Mouse (Mus musculus): ENCODE data around the gene Atoh8. TPM values are rescaled to one million over a fixed set of nuclear protein-coding genes. Genes with fewer than 3 reads are reported as not detected.

The Atoh8 gene
- total RNA-seq (2021) = 1 to 10 TPM; 1.4 to 1.8 TPM

DNA sequence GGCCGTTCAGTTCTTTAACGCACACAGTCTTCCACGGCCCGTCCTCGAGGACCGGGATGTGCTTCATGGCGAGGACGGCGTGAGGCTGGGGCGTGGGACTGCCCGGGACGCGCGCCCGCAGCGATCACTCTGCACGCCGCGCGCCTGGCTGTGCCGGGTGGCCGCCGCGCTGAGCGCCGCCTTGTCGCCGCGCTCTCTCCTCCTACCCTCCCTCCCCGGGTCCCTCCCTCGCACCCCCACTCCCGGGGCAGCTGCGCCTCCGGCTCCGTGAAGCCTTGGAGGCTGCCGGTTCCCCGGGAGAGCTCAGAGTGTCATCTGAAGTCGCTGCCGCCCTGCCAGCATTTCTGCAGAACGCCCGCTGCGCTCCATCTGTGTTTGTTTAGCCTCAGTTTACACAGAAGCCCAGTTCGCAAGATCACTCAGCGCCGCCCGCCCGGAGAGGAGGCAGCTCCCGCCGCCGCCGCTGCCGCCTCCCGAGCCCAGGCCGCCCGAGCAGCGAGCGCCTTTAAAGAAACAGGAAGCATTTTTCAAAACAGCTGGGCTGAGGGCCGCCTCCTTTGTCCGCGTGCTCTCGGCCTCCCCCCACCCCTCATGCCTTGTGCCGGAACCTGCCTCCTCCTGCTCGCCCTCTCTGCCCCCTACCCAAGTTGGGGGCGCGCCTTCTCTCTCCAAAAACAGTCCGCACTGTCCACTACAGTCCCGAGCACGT lies at the start of gene Atoh8:
Gene Atoh8 (minus strand): TSS at position 480 of the 709 bp plus-strand sequence.
- intact Hi-C loops (cut with DNase I) = no loop called here
- peak; percentile 43 to 48 for DNase-seq (ENCODE audit: low spot score in 2 of 2)

DNA sequence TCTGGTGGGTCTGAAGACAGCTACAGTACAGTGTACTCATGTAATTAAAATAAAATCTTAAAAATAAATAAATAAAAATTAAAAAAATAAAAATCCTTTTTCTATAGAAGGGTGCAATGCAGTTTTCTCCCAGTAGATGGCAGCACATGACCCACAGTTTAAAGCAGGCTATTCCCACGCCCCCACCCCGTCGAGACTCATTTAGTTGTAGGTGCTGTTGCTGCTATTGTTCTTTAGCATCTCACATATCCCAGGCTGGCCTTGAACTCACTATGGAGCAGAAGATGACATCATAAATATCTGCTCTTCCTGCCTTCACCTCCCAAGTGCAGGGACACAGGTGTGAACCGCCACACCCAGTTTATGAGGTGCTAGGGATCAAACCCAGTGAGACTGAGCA lies 48.5 kb upstream of the Atoh8 start:
- peak in 1 of 2 experiments; percentile 19 for DNase-seq (ENCODE audit: low spot score in 2 of 2)
- intact Hi-C loops (cut with DNase I) = no loop called here

DNA sequence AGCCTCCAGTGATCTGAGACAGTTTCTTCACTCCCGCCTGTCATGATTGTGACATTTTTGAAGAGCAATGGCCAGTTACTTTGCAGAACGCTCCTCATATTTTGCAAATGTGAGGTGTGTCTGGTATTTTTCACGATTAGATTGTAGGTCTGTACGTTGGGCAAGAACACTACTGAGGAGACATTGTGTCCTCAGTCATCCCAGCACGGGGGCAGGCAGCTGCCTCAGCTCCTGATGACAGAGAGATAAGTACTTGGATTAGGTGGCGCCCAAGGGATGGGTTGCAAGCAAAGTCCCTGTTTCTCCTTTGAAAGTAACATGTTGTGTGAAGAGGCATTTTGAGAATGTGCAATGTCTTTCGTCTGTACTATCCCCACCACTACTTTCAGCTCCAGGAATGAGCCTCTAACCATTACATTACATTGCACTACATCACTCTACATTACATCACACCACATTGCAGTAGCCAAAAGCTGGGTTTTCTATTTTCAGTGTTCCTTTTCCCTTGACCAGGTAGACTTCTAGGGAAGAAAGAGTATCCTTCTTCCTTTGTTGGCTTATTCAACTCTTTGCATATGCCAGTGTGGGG lies 45.1 kb upstream of the Atoh8 start:
- no peak for DNase-seq (ENCODE audit: low spot score in 2 of 2)
- intact Hi-C loops (cut with DNase I) = no loop called here

DNA sequence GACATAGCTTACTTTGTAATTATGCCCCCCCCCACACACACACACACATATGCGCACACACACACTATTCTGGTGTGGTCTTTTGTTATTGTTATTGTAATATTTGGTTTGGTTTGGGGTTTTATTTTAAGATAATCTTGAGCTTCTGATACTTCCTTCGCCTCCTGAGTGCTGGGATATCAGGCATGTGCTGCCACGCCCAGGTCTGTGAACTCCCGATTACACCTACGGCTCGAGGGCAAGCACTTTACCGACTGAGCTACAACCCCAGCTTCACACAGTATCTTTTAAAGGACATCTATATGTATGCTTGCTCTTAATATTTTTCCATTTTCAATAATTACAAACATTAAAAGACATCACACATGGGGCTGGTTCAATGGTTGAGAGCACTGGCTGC lies 44.1 kb upstream of the Atoh8 start:
- DNase-seq (ENCODE audit: low spot score in 2 of 2) = no peak
- intact Hi-C loops (cut with DNase I) = no loop called here

DNA sequence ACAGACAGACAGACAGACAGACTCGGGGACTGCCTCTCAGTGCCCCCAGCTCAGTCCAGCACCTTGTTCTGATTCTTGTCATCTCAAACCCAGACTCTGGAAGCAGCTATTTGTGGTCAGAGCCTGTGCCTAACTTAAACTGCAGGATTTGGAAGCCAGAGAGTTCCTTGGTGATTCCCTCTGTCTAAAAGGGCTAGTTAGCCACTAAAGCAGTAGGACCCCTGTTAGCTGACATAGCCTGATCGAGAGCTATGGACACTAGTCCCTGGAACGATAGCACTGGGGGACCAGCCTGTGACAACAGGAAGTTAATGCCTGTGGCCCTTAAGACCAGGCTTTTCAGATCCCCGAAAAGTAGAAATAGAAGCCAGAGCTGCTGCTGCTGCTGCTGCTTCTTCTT lies 43.5 kb upstream of the Atoh8 start:
- no peak for DNase-seq (ENCODE audit: low spot score in 2 of 2)
- intact Hi-C loops (cut with DNase I) = no loop called here

DNA sequence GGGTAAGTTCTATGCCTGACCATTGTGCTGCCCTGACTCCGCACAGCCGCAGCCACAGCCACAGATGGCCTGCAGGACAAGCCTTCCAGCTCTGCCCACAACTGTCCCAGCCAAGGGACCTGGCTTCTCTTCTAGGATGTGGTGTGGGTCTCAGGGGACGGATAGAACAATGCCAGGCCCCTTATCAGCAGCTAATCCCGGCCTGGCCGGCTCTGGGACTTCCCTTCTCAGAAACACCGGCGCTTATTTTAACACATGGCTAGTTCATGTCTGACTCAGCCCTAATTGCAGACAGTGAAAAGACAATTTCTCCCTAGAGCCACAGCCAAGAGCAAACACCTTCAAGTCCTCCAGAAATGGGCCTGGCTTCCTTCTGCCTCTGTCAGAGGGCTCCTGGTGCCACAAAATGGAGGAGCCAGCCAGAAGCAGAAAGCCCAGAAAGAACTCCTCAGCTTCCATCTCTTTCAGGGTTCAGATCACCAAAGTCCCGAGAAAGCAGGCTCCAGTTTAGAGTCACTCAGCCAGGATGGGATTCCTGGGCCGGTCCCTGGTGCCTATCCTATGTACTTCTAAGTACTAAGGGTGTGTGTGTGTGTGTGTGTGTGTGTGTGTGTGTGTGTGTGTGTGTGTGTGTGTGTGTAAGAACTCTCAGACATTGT lies 42.3 kb upstream of the Atoh8 start:
- intact Hi-C loops (cut with DNase I) = no loop called here
- no peak for DNase-seq (ENCODE audit: low spot score in 2 of 2)

DNA sequence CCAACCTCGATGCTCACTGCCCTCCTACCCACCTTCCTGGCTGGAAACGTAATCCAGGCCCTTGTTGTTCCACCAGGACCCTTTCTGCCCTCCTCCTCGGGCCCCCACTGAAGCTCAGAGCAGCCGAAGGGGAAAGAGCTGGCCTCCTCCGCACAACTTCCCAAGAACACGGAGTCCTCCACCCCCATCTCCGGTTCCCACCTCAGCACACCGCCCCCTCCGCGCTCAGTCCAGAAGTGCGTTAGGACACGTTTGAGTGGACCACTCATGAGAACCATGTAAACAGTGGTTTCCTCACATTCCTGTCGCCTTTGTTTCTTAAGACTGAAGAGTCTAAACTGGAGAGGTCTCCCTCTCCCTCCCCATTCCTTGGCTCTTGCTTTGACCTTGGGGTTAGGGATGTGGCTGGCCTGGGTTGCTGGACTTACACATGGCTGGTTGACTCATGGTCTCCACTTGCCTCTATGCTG lies 41.6 kb upstream of the Atoh8 start:
- no peak for DNase-seq (ENCODE audit: low spot score in 2 of 2)
- intact Hi-C loops (cut with DNase I) = no loop called here

DNA sequence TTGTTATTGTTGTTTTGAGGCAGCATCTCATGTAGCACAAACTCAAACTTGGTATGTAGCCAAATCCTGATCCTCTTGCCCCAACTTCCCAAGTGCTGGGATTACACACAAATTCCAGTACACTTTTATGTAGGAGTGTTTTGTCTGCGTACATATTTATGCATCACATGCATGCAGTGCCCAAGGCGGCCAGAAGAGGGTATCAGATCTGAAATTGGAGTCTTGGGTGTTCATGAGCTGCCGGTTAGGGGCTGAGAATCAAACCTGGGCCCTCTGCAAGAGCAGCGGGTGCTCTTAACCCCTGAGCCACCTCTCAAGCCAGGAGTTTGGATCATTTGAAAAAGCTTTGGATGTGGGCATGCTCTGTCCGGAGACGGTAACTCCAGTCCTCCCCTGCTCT lies 40.8 kb upstream of the Atoh8 start:
- no peak for DNase-seq (ENCODE audit: low spot score in 2 of 2)
- intact Hi-C loops (cut with DNase I) = no loop called here

DNA sequence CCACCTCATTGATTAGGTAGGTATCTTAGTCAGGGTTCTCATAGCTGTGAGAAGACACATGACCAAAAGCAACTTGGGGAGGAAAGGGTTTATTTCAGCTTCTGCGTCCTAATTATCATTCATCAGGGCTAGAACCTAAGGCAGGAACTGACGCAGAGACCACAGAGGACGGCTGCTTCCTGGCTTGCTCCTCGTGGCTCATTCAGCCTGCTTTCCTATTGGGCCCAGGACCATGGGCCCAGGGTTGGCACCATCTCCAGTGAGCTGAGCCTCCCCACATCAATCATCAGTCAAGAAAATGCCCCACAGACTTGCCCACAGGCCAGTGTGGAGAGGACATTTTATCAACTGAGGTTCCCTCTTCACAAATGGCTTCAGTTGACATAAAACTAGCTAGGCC lies 40.1 kb upstream of the Atoh8 start:
- DNase-seq (ENCODE audit: low spot score in 2 of 2) = no peak
- intact Hi-C loops (cut with DNase I) = no loop called here

DNA sequence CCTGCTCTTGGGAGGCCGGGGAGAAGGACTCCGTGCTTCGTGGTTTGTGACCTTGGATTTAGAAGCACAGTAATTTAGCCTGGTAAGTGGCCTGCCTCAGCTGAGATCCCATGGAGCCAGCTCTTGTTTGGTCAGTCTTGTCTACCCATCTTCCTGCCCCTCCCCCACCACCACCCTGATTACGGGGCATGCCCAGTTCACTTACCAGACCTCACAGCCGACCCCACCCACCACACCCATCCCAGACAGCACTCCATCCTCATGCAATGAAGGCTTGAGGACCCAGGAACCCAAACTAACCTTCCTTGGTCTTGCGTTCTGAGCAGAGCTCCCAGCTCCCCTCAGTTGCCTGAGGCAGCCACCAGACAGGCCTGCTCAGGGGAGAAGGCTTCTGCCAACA lies 37.8 kb upstream of the Atoh8 start:
- intact Hi-C loops (cut with DNase I) = loop anchor here (5.0 kb wide), 1 partner anchor 56 kb away; no protein-coding TSS in a partner anchor
- no peak for DNase-seq (ENCODE audit: low spot score in 2 of 2)

DNA sequence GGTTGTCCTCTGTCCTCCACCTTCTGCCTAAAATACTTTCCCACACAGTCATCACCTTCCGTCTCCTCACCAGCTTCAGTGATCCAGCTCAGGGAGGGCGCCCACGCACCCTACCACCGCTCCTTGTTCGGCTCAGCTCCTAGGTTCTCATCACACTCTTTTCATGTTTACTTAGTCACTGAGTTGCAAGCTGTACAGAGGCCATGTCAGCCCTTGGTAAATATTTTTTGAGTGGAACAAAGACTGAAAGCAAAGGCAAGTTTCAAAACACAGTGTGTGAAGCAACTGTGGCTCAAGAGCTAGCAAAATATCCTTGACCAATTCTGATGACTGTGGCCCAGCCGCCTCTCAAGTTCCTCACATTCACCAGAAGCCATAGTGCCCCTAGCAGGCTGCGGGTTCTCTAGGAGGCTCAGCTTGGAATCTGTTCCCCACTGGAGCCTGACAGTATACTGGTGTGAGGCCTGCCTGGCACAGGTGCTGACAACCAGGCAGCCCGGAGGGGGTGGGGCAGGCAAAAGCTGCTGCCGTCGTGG lies 36.9 kb upstream of the Atoh8 start:
- intact Hi-C loops (cut with DNase I) = loop anchor here (5.0 kb wide), 1 partner anchor 55 kb away; no protein-coding TSS in a partner anchor
- no peak for DNase-seq (ENCODE audit: low spot score in 2 of 2)

DNA sequence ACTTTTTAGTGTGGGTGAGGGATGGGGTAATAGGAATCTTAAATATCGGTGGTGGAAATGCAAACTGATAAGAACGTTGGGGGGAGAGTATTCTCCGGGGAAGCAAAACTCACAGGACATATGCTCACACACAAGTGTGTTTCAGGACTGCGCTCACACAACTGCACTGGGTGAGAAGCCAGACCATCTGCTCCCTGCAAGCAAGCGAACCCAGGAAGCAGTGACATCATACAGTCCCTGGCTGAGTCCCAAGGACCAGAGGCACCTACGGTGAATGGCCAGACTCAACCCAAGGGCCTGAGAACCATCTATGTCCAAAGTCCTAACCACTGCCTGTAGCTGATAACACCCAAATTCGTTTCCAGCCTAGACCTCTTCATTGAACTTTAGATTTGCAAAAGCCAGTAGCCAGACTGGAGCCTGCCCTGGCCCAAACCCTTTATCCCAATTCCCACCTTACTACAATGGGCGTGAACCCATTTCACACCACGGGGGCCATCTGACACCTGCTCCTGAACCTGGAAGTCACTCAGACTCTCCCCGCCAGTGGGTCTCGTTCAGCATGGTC lies 35.7 kb upstream of the Atoh8 start:
- intact Hi-C loops (cut with DNase I) = loop anchor here (5.0 kb wide), 1 partner anchor 54 kb away; no protein-coding TSS in a partner anchor
- DNase-seq (ENCODE audit: low spot score in 2 of 2) = peak; percentile 35 to 80

DNA sequence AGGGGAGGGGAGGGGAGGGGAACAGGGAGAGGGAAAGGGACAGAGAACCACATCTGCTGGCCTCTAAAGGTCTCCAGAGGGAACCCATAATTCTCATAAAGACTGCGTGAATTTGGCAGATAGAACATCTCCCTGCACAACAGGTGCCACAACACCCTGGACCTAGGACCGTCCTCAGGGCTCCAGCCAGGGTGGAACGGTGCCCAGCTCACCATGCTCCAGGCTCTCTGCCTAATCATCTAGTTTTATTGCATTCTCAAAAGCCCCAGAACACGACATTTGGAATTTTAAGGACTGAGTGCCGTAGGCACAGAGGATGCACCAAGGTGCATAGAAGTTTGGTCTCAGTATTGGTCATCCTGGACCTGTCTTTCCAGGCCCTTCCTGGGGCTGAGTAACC lies 34.9 kb upstream of the Atoh8 start:
- intact Hi-C loops (cut with DNase I) = loop anchor here (5.0 kb wide), 1 partner anchor 53 kb away; no protein-coding TSS in a partner anchor
- DNase-seq (ENCODE audit: low spot score in 2 of 2) = no peak

DNA sequence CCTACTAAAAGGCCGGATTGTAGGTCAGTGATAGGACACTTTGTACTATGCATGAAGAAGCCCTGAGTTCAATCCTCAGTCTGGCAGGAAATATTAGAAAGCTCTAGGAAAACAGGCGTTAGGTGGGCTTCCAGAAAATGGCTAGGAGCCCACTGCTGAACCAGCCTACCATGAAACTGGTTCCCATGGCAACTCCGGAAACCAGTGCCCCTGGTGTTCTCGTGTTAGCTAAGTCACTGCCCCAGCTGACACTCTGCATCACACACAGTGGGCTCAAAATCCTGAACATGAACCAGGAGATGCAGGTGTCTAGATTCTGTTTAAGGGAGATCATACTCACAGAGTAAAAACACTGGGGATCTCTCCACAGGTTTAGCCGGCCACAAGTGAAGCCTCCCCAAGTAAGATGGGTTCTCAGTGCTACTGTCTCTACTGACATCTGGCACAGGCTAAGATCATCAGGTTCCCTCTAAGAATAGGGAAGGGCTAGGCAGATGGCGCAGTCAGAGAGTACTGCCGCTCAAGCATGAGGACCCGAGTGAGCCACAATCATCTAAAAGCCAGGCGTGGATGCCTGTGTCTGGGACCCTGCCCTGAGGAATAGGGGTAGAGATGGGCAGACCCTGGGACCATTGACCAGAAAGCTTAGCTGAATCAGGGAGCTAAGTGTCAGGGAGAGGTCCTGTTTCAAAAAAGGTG lies 32.9 kb upstream of the Atoh8 start:
- no peak for DNase-seq (ENCODE audit: low spot score in 2 of 2)
- intact Hi-C loops (cut with DNase I) = no loop called here

DNA sequence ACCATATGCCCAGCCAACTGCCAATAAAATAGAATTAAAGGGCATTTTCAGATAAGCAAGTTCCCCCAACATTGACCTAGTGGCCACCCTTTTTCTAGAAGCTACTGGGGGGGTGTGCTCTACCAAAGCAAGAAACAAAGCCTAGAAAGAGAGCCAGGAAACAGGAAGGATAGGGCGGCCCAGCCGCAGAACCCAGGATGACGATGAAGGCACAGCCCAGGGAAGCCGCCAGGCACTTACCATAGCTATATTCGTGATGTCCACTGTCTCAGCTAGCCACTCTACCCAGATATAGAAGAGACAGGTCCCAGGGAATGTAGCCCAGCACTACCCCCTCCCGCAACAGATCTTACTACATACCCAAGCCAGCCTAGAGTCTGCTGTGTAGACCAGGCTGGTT lies 30.3 kb upstream of the Atoh8 start:
- no peak for DNase-seq (ENCODE audit: low spot score in 2 of 2)
- intact Hi-C loops (cut with DNase I) = no loop called here

DNA sequence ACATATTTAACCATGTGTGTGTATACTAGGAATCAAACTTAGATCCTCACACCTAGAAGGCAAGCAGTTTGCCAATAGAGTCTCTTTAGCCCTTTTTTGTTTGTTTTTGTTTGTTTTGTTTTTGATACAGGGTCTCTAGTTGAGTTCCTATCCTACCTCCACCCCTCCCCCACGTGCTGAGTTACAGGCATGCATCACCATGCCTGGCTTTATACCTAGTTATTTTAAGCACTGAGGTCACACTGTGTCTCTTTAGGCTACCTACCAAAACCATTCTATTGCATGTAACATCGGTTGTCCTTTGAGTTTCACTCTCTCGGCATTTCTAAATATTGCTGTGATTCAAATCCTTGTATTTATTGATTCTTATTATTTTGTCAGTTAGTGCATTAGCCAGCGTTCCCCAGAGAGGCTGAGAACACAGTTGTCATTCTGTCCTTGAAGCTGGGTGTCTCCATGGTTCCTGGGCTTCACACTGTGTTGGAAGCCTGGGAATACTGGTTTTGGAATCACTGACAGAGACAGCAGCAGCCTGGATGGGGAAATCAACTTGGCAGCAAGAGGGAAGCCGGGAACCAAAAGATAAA lies 28.4 kb upstream of the Atoh8 start:
- intact Hi-C loops (cut with DNase I) = loop anchor here (5.0 kb wide), 1 partner anchor 336 kb away; no protein-coding TSS in a partner anchor
- DNase-seq (ENCODE audit: low spot score in 2 of 2) = no peak

DNA sequence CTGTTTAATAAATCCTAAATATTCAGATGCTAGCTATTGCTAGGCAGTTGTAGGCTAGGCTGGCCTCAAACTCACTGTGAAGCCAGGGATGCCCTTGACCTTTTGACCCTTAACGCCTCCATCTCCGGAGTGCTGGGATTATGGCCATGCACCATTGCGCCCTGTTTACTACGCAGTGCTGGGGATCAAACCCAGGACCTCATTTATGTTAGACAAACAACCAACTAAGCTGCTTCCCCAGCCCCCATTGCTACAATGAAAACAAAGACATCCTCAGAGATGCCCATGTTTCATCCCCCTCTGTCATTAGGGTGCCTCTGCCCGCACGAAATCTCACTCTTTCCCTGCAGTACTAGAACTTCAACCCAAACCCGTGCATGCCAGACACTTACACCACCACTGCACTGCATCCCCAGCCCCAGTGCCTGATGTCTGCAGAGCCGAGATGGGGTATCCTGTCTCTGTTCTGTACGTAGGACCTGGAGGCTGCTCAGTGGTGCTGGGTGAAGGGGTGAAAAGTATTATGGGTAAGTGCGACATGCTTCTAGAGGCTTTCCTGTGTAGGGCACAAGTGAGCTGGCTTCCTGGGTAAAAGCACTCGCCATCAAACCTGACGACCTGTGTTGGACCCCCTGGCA lies 26.4 kb upstream of the Atoh8 start:
- no peak for DNase-seq (ENCODE audit: low spot score in 2 of 2)
- intact Hi-C loops (cut with DNase I) = loop anchor here (1.0 to 5.0 kb wide), 2 partner anchors 76 to 335 kb away; no protein-coding TSS in a partner anchor

DNA sequence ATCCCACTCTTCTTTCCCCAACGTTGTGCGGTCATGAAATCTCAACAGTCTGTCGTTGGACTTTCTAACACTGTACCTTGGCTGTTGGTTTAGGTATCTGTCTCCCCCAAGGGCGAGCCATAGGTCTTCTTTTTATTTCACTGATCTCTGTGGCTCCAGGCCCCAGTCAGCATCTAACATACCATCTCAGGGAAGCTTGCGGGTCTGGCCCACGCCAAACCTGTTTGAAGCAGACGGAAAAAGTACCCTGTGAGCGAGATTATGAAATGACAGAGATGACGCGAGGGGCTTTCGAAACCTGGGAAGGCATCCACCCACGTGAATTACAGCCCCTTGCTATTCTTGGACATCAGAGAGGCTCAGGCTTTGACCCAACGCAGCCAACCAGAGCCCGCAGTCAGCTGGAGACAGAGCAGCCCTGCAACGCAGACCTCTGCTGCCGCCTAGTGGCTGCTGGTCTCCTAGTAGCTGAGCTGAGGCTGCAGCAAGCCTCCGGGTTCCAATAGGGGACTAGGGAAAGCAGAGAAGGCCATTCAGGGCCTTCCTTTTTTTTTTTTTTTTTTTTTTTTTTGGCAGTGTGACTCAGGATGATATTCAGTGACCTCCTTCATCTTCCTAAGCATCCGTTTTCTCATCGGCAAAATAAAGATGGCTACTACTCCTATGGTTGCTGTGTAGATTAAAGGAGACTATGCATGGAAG lies 25.8 kb upstream of the Atoh8 start:
- intact Hi-C loops (cut with DNase I) = loop anchor here (1.0 to 5.0 kb wide), 2 partner anchors 75 to 334 kb away; no protein-coding TSS in a partner anchor
- DNase-seq (ENCODE audit: low spot score in 2 of 2) = peak; percentile 88 to 89
